Mouse (Mus musculus) left cerebral cortex, postnatal 25 days (tissue): ENCODE measurements around the gene Gm49398. TPM values are rescaled to one million over a fixed set of nuclear protein-coding genes. Genes with fewer than 3 reads are reported as not detected.

Experiments used
- DNase-seq, 2 experiments: peaks; one replicate each; pipeline ENCODE4 v3.0.0; 2022; ENCODE audit warnings: low spot score in 2 of 2, mixed read lengths in 1 of 2
- intact Hi-C: fragments of 180-260 bp; cut with DNase I; formaldehyde crosslinking; loops from one replicate; pipeline ENCODE4 v1.15.1; 2025
- microRNA-seq, 2 experiments: library from miRNA; unstranded; fragments of <30 nt; microRNA quantifications; one replicate each; pipeline ENCODE4 v1.2.0; 2022
- total RNA-seq, 2 experiments: library from RNA; stranded (reverse); gene quantifications; 2 replicates each; pipeline ENCODE4 v1.2.3; 2021

Gene Gm49398
- not detected for total RNA-seq

DNA sequence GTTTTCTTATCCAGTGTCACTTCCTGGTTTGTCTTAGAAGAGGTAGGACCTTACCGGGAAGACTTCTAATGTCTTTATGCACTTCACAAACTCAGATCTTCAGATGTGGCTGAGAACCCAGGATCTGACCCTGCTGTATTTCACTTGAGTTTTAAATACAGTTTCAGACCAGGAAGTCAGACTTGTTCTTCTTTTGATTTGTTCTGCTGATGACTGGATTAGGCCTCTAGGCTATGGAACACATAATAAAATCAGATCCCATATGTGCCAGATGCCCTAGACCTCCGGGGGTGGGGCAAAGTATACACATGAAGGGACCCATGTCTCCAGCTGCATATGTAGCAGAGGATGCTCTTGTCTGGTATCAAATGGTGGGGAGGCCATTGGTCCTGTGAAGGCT is at the start of gene Gm49398:
Gene Gm49398 (minus strand): TSS at position 101 of the 400 bp plus-strand sequence.
- DNase-seq, result no peak
- intact Hi-C loops, result no loop called here

DNA sequence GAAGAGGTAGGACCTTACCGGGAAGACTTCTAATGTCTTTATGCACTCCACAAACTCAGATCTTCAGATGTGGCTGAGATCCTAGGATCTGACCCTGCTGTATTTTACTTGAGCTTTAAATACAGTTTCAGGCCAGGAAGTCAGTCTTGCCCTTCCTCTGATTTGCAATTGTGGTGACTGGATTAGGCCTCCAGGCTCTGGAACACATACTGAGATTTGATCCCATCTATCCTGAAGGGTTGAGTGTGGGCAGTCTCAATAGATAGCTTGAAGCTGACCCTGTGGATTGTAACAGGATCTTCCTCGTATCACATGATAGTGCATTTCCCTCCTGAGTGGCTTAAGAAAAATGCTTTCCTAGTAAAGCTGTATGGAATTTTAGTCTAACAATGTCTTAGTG is 33.4 kb downstream of the Gm49398 start, which contains the start of gene Cts8:
Gene Cts8 (minus strand): TSS at position 101 of the 400 bp plus-strand sequence.
- no peak for DNase-seq
- intact Hi-C loops, result no loop called here

- intact Hi-C loops, result loop anchor here (2.0 kb wide), 1 partner anchor 483 kb away; no protein-coding TSS in a partner anchor
- peak; percentile 22 to 27 for DNase-seq
Observed at GRCm38 (mm10) chr13:61241076-61241947, 47.3 kb downstream of the Gm49398 start.

DNA sequence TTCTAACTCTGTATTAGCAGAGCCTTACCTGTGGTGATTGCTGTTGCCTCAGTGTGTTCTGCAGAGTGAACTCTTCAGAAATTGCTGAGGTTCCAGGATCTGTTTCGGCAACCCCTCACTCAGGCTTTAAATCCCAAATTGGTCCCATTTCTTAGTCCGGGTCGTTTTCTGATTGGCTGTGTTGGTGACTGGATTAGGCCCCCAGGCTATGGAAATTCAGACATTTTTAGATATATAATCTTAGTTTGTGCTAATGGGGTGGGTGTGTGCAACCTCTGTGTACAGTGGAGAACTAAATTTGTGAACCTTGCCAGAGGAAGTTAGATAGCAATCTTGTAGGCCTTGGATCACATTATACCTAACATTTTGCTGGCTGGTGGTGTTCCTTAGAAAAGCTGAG is 85.3 kb downstream of the Gm49398 start, which contains the start of gene Cts6:
Gene Cts6 (minus strand): TSS at position 101 of the 400 bp plus-strand sequence.
- no peak for DNase-seq
- intact Hi-C loops, result no loop called here

Small RNAs within 50 kb of the gene (microRNA-seq; reads per million reads assigned to microRNA genes)
- gene Gm27704, result 0 reads per million in 2 experiments

Other genes starting within 250 kb of the Gm49398 start
- not detected for gene Ctsq, start 248.2 kb downstream of the Gm49398 start, total RNA-seq
- gene Ctsr, start 124.6 kb downstream of the Gm49398 start, total RNA-seq, result not detected
- not detected for gene Cts6, start 85.4 kb downstream of the Gm49398 start, total RNA-seq
- gene Cts8, start 33.5 kb downstream of the Gm49398 start, total RNA-seq, result not detected
- gene Cts7, start 69.4 kb upstream of the Gm49398 start, total RNA-seq, result not detected